Mouse (Mus musculus): ENCODE results near the gene Fbxl2. TPM values are rescaled to one million over a fixed set of nuclear protein-coding genes. Genes with fewer than 3 reads are reported as not detected.

Fbxl2 gene
- polyA plus RNA-seq, 1 experiment from 2014 or later, result 0.59 TPM

DNA sequence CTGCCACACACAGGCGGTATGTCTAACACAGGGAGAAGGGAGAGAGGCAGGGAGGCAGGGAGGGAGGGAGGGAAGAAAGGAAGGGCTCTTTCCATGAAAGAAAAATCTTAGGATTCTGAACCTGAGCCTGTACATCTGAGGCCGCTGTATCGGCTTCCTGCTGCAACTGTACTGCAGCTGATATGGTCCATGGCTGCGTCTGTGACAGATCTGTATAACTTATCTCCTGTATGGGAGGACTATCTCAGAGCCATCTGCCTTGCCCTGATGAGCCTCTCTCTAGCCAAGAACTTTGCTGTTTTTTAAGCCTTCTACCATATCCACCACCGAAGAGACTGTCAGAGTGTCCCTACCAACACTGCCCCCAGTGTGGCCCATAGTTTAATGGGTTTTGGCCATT lies 130.2 kb downstream of the Fbxl2 start:
- H3K4me2 ChIP-seq, result peak overlapping the region; percentile 47
- H3K4me1 ChIP-seq (replicated peaks), result peaks cover 25% of the 10 kb centered on the region
- peak; percentile 96 for ATAC-seq (ENCODE audit: insufficient read depth)
- H3K9me3 ChIP-seq (replicated peaks), result no peaks in the 10 kb centered on the region
- no peak overlapping the region for H3K4me3 ChIP-seq (replicated peaks)
- 31% methylated on average over 5 of the region's 5 CpGs for WGBS (ENCODE audit: insufficient replicate concordance)
- H3K27me3 ChIP-seq, result no peaks in the 10 kb centered on the region
- H3K36me3 ChIP-seq (replicated peaks), result peaks cover 41% of the 10 kb centered on the region
- peak overlapping the region; percentile 70 for H3K27ac ChIP-seq (replicated peaks)
- H3K9ac ChIP-seq, result 0 out of 2 replicates have a peak overlapping the region, but pooled peaks have one; percentile 22

Other genes starting within 250 kb of the Fbxl2 start
- gene Ubp1, start 115.3 kb downstream of the Fbxl2 start, polyA plus RNA-seq (2015; fragmentation: Nextera tagmentation; extraction: Ambion mirVana), result 49.8 and 51.8 TPM in 2 replicates
- 0.05 TPM in 1 of 2 replicates, not detected in the other for gene Susd5, start 10.9 kb upstream of the Fbxl2 start, polyA plus RNA-seq (2015; fragmentation: Nextera tagmentation; extraction: Ambion mirVana)

Measured in liver, embryonic 15.5 days (tissue).